Mouse (Mus musculus) spleen, postnatal 4 days (tissue): ENCODE results near the gene Mink1.
"Not testable (repeated sequence)": the region's sequence is repeated elsewhere in the genome, so short reads cannot be mapped to it uniquely, and the experiment has no call there.

Experiments
- DNase-seq, 2 experiments: peaks; one replicate each; pipeline ENCODE4 v3.0.0; 2022; ENCODE audit warnings: low spot score in 2 of 2

The Mink1 gene

GRCm38 (mm10) chr11:70557545-70557944 is 5.1 kb upstream of the Mink1 start:
- DNase-seq: no peak

- no peak for DNase-seq
Observed at GRCm38 (mm10) chr11:70561937-70562286, 769 bp upstream of the Mink1 start.

GRCm38 (mm10) chr11:70562995-70563469 is 351 bp downstream of the Mink1 start:
- DNase-seq: no peak

GRCm38 (mm10) chr11:70563470-70564275 is 992 bp downstream of the Mink1 start:
- peak; percentile 19 to 66 for DNase-seq

- DNase-seq: no peak
Observed at GRCm38 (mm10) chr11:70564276-70564873, 1.7 kb downstream of the Mink1 start.

GRCm38 (mm10) chr11:70566586-70566985 is 3.9 kb downstream of the Mink1 start:
- DNase-seq: no peak

- DNase-seq: not testable (repeated sequence)
Observed at GRCm38 (mm10) chr11:70570614-70571013, 7.9 kb downstream of the Mink1 start.

GRCm38 (mm10) chr11:70571641-70572040 is 9.0 kb downstream of the Mink1 start:
- no peak for DNase-seq

GRCm38 (mm10) chr11:70572348-70572902 is 9.7 kb downstream of the Mink1 start:
- DNase-seq: no peak

- no peak for DNase-seq
Observed at GRCm38 (mm10) chr11:70573872-70574271, 11.2 kb downstream of the Mink1 start.

GRCm38 (mm10) chr11:70577201-70577600 is 14.5 kb downstream of the Mink1 start:
- DNase-seq: no peak

GRCm38 (mm10) chr11:70578962-70579361 is 16.3 kb downstream of the Mink1 start:
- DNase-seq: no peak

- DNase-seq: no peak
Observed at GRCm38 (mm10) chr11:70579710-70580357, 17.2 kb downstream of the Mink1 start.

GRCm38 (mm10) chr11:70580358-70580720 is 17.7 kb downstream of the Mink1 start:
- no peak for DNase-seq

GRCm38 (mm10) chr11:70580921-70581320 is 18.2 kb downstream of the Mink1 start:
- no peak for DNase-seq

- no peak for DNase-seq
Observed at GRCm38 (mm10) chr11:70582196-70582595, 19.5 kb downstream of the Mink1 start.

- no peak for DNase-seq
Observed at GRCm38 (mm10) chr11:70583022-70583714, 20.5 kb downstream of the Mink1 start.

GRCm38 (mm10) chr11:70583775-70584174 is 21.1 kb downstream of the Mink1 start:
- no peak for DNase-seq

GRCm38 (mm10) chr11:70585457-70585856 is 22.8 kb downstream of the Mink1 start:
- no peak for DNase-seq

GRCm38 (mm10) chr11:70586261-70586660 is 23.6 kb downstream of the Mink1 start:
- no peak for DNase-seq

- DNase-seq: no peak
Observed at GRCm38 (mm10) chr11:70586954-70587353, 24.3 kb downstream of the Mink1 start.

GRCm38 (mm10) chr11:70591733-70592132 is 29.1 kb downstream of the Mink1 start:
- no peak for DNase-seq
